Mouse (Mus musculus) adrenal gland, postnatal 14 days (tissue): ENCODE measurements around the gene Aurkb. TPM values are rescaled to one million over a fixed set of nuclear protein-coding genes. Genes with fewer than 3 reads are reported as not detected.

Experiments
- DNase-seq: peaks from one replicate; pipeline ENCODE4 v3.0.0; 2021; ENCODE audit warnings: mixed read lengths
- total RNA-seq: library from RNA; stranded (reverse); gene quantifications from 2 replicates; pipeline ENCODE4 v1.2.3, GENCODE M21; 2021

The Aurkb gene
- total RNA-seq, 1 experiment from 2014 or later: 17.1 TPM

DNA sequence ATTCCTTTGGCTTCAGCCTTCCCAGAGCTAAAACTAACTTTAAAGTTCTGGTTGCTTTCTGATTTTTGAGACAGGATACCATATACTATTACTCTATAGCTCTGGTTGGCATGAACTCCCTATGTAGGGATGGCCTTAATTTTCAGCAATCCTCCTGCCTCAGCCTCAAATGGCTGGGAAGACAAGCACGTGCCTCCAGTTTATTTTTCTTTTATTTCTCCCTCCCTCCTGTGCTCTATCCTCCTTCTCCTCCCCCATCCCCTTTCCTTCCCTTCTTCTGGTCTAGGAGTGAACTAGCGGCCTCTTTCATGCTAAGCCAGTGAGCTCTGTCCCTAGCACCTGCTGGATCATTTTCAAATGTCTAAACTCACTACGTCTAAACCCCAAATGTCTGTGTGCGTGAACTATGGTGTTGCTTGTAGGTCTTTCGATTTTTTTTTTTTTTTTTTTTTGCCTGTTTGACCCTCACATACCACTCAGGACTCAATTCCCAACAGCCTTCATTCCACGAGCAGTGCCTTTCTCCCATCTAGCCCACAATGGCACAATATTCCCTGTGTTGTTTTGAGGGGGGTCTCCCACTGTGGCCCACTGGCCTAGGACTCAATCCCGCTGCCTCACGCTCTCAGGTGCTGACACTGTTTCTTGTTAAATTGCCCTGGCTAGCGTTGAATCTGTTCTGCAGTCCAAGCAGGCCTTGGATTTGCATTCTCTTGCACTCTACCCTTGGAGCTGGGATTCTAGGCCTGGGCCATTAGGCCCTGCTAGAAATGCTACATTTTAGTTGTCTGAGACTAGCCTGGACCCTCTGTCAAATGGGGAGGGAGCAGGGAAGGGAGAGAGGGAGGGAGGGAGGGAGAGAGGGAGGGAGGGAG lies 19.0 kb downstream of the Aurkb start:
- no peak for DNase-seq

DNA sequence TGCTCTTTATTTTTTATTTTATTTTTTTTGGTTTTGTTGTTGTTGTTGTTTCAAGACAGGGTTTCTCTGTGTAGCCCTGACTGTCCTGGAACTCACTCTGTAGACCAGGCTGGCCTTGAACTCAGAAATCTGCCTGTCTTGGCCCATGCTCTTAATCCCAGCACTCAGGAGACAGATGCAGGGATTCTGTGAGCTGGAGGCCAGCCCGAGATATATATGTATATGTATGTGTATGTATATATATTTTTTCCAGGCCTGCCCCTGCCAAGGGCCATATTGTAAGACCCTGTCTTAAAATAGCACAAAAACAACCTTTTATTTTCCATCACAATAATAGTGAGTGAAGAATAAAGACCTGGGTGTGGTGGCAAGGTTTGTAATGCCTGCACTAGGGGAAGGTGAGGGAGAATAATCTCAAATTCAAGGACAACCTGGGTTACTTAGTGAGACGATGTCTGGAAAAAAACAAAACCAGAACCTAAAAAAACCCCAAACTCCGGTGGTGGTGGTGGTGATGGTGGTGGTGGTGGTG lies 20.0 kb downstream of the Aurkb start:
- no peak for DNase-seq

DNA sequence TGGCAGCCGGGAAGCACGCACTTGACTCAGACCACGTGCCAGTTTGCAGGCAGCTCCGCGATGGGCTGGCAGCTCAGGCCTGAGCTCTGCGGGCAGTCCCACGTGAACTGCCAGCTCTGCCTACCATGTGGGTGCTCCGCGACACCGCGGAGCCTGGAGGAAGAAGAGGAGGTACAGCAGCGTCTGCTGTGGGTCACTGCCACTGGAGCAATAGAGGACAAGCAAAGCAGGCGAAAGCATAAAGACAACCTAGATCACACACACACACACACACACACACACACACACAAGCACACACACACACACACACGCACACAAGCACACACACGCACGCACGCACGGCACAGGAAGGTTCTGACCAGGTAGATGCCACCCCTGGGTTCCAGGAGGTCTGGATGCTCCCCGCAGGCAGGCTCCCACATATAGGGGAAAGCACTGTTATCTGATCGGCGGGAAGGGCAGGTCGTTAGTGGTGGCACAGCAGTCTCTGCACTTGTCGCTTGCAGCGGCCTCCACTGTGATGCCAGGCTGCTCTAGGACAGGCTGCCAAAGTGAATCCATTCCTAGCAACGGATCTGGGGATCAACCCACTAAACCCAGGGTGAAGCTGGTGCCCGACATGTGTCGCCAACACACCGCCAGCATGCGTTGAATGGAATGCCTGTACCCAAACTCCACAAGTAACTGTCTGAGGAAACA lies 20.9 kb downstream of the Aurkb start:
- peak; percentile 72 for DNase-seq

DNA sequence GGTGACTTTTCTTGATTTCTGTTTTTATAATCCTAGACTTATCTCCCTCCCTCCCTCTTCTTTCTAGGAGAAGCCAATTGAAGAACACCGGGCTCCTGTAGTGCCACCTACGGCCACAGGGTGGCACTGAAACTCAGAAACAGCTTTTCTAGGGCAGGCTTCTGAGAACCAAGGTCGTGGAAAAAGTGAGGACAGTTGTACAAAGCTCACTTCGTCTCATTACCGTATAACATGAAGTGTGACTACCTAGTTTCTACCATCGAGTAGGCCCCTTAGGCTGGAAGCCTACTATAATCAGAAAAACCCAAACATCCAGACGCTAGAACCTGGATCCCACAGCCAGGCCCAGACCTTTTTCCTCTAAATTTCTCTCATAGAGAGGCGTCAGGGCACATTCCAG lies 21.5 kb downstream of the Aurkb start:
- DNase-seq: peak; percentile 93

DNA sequence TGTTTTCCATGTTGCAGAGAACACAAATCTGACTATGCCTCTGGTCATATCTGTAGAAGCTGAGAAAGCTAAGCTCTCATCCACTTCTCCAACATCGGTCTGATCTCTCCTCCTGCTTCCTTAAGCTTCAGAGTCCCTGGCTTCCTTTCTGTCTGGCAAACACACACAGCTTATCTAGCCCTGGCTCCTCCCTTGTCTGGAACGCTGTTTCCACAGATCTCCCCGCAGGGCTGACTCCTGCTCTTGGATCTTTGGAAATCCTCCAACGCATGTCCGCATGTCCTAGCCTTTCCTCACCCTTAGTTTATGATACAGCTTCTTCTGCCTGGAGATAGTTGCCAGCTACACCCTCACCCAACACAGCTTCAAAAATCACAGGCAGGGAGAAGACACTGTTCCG lies 22.2 kb downstream of the Aurkb start:
- DNase-seq: peak; percentile 75

DNA sequence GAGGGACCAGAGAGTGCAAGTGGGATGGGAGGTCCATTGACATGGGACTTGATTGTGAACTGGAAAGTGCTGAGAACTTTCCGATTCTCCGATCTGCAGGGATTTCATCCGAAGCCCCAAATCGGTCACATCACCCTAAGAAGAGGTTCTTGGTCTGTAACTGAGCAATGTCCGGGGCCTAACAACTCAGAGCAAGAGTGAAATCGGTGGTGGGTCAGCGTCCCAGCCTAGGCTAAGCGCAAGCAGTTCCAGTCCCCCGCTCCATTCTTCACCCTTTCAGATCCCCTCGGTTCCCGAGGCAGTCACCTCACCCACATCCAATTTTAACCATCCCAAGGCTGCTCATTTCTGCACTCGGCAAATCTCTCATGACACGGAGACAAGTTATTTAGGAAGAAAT lies 24.6 kb downstream of the Aurkb start:
- no peak for DNase-seq

DNA sequence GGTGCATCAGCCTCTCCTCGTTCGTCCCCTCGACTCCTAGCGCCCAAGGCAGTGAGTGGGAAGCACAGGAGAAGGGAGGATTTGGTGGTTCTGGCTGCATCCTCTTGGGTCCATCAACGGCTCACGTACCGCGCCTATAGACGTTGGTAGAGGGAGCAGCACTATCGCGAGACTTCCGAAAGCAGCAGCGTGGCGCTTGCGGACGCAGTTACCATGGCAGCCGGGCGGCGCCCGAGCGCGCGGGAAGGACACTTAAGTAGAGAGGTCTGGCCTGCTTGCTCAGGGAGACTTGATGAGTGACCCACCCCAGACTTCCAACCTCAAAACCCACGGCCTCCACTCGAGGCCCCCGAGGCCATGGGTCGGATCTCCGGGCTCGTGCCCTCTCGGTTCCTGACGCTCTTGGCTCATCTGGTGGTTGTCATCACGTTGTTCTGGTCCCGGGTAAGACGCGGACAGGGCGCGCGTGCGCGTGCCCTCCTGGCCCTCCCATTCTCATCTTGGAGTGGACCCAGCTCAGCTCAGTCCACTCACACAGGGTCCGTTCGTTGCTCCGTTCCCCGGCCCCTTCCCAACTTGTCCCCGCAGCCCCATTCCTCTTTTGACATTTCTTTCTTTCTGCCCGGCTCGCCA lies 25.3 kb downstream of the Aurkb start, which contains the start of gene Tmem107:
Gene Tmem107 (plus strand): TSS at position 217 of the 633 bp plus-strand sequence.
- peak; percentile 94 for DNase-seq

DNA sequence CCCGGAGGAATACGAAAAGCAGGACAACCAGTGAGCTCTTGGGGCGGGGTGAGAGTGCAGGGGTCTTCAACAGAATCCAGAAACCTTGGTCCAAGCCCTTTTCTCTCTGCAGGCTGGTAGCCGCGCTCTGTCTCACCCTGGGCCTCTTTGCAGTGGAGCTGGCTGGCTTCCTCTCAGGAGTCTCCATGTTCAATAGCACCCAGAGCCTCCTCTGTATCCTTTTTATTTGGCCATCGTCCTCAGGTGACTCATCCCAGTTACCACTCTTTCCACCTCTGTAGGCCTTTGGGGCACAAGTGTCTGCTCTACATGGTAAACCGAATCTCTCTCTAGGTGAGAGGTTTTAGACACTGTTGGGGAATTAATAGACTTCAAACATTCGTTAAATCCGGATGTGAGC lies 25.8 kb downstream of the Aurkb start:
- DNase-seq: peak; percentile 37

DNA sequence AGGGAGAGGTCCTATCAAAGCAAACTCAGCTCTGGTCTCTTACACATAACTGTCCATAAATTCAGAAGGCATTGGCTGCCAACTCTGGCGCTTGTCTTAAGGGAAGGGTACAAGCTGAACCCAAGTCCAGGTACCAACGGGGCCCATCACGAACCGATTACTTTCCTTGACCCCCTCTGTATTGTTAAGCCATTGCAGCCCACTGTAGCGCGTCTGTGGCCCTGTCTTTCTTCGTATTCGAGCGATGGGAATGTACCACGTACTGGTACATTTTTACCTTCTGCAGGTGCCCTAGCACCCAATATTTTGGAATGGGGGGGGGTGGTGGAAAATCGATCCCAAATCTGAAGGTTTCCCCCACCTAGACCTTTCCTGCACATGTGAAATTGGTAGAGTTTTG lies 26.8 kb downstream of the Aurkb start:
- peak; percentile 3 for DNase-seq

DNA sequence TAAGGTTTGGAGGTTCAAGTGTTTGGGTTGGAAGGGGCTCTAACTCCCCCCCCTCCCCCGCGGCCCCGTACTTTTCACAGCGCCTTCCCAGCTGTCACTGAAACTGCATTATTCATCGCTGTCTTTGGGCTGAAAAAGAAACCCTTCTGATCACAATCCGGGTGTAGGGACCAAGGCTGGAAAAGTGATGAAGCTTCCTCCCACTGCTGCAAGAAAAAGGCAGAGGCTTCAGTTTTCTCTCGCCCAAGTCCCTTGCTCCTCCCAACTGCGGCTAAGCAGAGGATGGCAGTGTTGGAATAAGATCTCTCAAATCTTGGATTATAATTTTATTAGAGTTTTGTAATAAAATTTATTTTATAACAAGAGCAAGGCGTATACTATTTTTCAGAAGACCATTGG lies 27.2 kb downstream of the Aurkb start:
- peak; percentile 6 for DNase-seq

DNA sequence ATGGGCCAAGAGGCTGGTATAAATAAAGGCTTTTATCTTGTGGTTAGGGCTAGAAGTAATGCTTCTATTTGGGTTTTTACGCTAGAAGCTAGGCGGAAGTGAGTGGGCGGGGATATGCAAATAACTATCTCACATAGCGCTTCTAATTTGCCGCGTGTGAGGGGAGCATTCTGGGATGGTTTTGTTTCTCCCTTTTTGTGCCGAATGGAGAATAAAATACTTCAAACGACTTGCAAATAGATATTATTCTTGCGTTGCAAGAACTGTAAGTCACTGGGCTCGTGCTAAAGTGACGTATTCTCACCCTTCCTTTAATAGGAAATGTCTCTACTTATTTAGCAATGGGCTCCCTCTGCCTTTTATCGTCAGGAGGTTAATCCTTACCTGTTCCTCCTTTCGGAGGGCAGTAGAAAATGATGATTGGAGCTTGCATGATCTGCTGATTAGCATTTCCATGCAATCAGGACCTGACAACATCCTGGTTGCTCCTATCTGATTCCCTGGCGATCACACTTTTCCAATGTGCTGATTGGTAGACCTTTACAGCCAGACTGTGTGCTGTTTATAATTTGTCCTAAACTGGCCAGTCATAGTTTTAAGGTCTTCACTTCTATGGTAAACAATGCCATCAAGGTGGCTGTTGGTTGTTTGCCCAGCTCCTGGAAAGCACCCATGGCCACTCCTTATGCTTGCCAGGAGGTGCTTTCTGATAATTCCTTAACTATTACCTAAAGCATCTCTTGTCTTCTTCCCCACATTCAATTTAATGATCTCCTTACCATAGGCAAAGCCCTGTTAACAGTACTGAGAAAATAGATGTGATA lies 27.8 kb downstream of the Aurkb start:
- peak; percentile 87 for DNase-seq

DNA sequence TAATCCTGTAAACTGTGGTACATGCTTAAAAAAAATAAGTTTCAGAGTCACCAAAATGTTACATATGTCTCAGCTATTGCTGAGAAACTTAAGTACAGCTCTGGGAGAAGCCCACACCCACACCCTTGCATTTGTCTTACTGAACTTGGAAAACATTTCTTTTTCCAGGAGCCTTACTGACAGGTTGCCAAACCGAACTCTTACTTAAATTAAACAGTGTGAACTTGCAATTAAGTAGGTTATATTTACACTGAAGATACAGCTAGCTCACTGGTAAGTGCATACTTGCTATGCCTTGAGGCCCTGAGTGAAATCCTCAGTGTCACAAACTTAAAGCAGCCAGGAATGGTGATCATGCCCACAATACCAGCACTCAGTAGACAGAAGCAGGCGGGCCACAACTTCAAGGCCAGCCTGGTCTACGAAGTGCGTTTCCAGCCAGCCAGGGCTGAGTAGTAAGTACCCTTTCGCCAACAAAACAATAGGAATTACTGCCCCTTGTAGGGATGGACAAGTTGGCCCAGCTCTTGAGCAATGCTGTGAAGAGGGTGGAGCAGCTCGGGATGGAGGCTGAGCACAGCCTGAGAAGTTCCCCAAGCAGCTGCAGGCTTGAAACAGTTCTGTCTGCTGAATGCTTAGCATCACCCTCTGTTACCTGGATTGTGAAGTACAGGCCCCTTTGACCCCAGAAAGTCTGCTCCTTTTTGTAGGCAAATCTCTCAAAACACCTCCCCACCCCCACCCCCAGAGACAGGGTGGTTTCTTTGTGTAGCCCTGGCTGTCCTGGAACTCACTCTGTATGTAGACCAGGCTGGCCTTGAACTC lies 28.7 kb downstream of the Aurkb start:
- peak; percentile 24 for DNase-seq

DNA sequence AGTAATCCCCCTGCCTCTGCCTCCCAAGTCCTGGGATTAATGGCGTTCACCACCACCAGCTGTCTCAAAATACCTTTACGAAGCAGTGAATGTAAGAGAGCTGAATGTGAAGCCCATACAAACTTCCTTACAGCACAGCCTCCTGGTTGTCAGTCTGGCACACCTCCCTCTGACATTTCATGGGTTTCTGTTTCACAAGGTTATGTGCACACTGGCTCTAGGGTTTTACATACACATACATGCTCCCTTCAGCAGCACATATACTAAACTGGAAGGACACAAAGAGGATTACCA lies 29.3 kb downstream of the Aurkb start:
- DNase-seq: no peak

DNA sequence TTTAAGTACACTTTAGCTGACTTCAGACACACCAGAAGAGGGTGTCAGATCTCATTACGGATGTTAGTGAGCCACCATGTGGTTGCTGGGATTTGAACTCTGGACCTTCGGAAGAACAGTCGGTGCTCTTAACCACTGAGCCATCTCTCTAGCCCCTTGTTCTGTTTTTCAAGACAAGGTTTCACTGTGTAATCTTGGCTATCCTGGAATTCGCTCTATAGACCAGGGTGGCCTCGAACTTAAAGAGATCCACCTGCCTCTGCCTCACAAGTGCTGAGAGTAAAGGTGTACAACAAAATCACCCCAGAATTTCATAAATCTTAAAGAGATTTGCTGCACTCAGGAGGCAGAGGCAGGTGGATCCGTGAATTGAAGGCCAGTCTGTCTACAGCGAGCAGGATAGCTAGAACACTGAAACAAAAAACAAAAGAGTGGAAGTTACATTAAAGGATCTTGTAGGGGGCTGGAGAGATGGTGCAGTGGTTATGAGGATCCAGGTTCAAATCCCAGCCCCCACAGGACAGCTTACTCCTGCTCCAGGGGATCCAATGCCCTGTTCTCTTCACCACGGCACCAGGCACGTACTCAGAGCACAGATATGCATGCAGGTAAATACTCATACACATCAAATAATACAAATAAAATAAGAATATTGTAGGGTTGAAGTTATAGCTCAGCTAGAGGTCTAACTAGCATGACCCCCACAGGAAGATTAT lies 30.5 kb downstream of the Aurkb start:
- peak; percentile 4 for DNase-seq

DNA sequence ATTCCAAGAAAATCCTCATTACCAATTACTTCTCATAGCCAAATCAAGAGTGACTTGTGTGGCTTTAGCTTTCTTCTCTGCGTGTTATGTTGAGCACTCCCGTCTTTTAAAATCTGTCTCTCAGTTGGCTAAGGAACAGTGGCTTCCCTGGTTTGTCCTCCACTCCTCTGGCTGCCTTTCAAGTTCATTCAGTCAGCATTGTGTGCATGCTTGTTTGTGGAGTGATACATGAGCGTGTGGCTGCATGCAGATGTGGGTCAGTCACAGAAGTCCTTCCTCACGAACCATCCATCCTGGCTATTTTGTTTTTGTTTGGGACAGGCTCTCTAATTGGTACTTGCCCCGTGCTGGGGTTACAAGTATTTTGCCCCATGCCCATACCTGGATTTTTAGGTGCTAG lies 31.1 kb downstream of the Aurkb start:
- peak; percentile 64 for DNase-seq

DNA sequence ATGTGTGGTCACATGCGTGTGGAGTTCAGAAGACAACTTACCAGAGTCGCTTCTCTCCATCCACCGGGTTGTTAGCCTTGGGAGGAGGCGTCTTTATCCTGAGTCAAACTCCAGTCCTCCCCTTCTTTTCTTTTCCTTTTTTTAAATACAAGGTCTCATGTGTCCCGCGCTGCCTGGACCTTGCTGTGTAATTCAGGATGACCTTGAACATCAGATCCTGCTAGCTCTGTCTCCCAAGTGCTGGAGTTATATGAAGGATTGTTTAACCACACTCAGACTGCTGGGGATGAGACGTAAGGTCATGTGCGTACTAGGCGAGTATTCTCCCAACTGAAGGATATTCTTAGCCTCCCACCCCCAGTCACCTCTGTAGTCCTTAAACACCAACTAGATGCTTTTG lies 31.9 kb downstream of the Aurkb start:
- DNase-seq: peak; percentile 54

DNA sequence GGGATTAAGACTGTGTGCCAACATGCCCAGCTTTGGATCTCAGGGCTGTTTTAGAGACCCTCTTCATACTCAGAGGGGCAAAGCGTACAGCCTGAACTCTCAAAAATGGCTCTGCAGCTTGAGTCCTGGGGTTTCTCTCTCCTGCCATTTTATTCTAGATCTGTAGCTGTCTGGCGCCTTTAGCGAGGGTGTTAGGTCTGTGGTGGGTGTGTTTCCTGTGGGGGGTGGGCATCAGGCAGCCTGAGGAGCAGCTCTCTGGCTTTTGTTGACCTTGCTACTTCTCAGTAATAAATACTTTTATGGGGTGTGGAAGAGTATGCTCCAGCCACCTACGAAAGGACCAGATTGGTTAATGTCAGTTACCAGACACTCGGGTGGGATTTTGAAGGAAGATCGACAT lies 32.6 kb downstream of the Aurkb start:
- peak; percentile 2 for DNase-seq

DNA sequence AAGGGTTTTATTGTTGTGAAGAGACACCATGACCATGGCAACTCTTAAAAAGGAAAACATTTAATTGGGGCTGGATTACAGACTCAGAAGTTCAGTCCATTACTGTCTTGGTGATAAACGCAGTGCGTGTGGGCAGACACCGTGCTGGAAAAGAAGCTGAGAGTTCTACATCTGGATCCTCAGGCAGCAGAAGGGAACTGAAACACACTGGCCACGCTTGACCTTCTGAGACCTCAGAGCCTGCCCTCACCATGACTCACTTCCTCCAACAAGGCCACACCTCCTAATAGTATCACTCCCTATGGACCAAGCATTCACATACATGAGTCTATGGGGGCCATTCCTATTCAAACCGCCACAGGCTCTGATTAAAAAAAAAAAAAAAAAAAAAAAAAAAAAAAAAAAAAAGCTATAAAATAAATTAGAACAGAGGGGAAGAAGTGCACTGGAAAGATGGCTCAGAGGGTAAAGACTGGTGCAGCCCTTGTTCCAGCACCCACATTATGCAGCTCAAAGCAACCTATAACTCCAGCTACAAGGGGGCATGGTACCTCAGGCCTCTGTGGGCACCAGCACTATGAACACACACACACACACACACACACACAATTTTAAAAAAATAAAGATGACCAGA lies 33.5 kb downstream of the Aurkb start:
- peak; percentile 45 for DNase-seq

DNA sequence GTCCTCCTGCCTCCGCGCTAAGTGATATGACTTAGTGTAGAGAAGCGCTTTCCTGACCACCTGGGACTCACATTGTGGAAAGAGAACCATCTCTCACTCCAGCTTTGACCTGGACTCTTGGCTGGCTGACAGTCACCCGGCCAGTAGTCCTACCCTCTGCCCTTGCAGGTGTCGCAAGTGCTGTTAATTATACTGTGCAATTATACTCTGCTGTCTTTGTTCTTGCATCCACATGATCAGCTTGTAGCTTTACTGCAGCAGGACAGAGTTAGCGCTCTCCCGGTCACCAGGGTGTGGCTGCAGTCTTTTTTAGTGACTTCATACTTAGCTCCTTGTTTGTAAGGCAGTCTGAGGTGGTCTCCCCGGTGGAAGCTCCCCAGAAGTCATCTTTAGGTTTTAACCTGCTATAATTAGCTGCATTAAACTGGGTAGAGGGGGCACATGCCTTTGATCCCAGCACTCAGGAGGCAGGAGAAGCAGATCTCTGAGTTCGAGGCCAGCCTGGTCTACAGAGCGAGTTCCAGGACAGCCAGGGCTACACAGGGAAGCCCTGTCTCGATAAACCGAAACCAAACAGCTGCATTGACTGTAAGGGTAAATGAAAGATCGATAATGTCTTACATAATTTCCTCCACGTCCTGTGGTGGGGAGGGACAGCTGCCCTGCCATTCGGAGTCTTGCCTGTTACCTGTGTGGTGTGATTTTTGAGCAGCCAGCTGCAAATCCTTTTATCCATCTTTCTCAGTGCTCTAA lies 34.8 kb downstream of the Aurkb start:
- DNase-seq: peak; percentile 3
